8 mouse cellular contexts compared by ENCODE assay signal in the genomic region with DNA sequence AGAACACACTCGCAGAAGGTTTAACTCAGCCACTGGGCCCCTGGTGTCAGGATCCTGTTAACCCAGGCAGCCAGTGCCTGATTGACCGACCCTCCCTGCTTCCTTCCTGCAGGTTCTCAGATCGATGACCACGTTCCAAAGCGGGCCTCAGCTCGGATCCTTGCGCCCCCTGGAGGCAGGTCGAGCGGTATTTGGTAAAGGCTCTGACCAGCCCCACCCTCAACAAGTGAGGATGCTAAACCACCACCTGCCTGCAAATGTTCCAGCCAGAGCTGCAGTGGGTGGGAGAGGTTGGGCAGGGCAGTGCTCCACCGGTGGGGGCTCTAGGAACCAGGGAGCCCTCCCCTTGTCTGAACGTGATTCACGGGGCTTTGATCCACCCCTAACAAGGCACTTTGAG. TPM values are rescaled to one million over a fixed set of nuclear protein-coding genes. Genes with fewer than 3 reads are reported as not detected.
DNase-seq lines count a peak whose midpoint lies in the region; ATAC-seq and TF ChIP-seq lines count a peak whose summit lies in the region.

No protein-coding gene starts in this region.

- WGBS in hindbrain, embryonic 14.5 days: 18% methylated on average over 12 of the region's 12 CpGs

- no peak overlapping the region for H3K9ac ChIP-seq in hindbrain, embryonic 14.5 days

- peaks cover 91% of the 10 kb centered on the region for H3K36me3 ChIP-seq in hindbrain, embryonic 14.5 days (replicated peaks; ENCODE audit: control insufficient read depth, insufficient read depth)

- POLR2A ChIA-PET in Patski (lab: Charles Lee): interaction anchor here (1.1 kb wide), 1 partner anchor 19 kb away, joined by 3 read pairs; a partner anchor contains a TSS

- ATAC-seq in Patski: peak; percentile 19
- peak; percentile 52 for ATAC-seq in hindbrain, embryonic 14.5 days (ENCODE audit: low FRiP score)
- ATAC-seq in megakaryocyte, adult 5-6 weeks (ENCODE audit: poor library complexity, severe bottlenecking): peak; percentile 63

- no peak overlapping the region for H3K4me2 ChIP-seq in hindbrain, embryonic 14.5 days (replicated peaks)

- H3K27ac ChIP-seq in hindbrain, embryonic 14.5 days: no peak overlapping the region

- DNase-seq in Patski (ENCODE audit: low read depth, low spot score): no peak
- peak; percentile 76 for DNase-seq in cerebellum, adult 9-11 months
- peak; percentile 71 to 79 for DNase-seq in frontal cortex, postnatal 36 days (ENCODE audit: low spot score in 2 of 2)
- peak; percentile 79 for DNase-seq in hindbrain, embryonic 14.5 days (ENCODE audit: low spot score)
- peak; percentile 82 to 88 for DNase-seq in left cerebral cortex, adult 18-20 months (ENCODE audit: low spot score in 2 of 2)
- DNase-seq in right cerebral cortex, postnatal 25 days: peak; percentile 63
- peak; percentile 56 to 78 for DNase-seq in urinary bladder, postnatal 36 days (ENCODE audit: low spot score in 2 of 2)

- peaks cover 30% of the 10 kb centered on the region for H3K27me3 ChIP-seq in Patski
- no peaks in the 10 kb centered on the region for H3K27me3 ChIP-seq in hindbrain, embryonic 14.5 days (ENCODE audit: control insufficient read depth, insufficient read depth, low read length)

- H3K4me3 ChIP-seq in hindbrain, embryonic 14.5 days (replicated peaks; ENCODE audit: low read length): no peak overlapping the region

- CTCF ChIA-PET in Patski (lab: Charles Lee): interaction anchor here (1.2 to 5.3 kb wide), 4 partner anchors 22 to 119 kb away, joined by 3 to 27 read pairs (median 16); a partner anchor contains a TSS

- H3K4me1 ChIP-seq in hindbrain, embryonic 14.5 days (replicated peaks; ENCODE audit: control insufficient read depth, insufficient read depth, low read length): no peaks in the 10 kb centered on the region; the same call in 1 of the 2 replicates

- in situ Hi-C loops in Patski (cut with MboI; ENCODE audit: low pct_unique_long_range_greater_than_20kb): no loop called here

- TF ChIP-seq CTCF in Patski (IDR thresholded peaks at IDR 0.05): peak; percentile 89

- no peaks in the 10 kb centered on the region for H3K9me3 ChIP-seq in hindbrain, embryonic 14.5 days (ENCODE audit: control insufficient read depth, low read length)

RNA-seq across cellular contexts. Expression of a gene that starts 18.3 kb away (rescaled TPM):
- polyA plus RNA-seq in Patski (2021): 83.2 TPM
- 124 and 139 TPM in 2 replicates for polyA plus RNA-seq in hindbrain, embryonic 14.5 days (2014; fragmentation: Nextera tagmentation; extraction: Ambion mirVana)
- 100 to 1,000 TPM; 221 to 228 TPM for total RNA-seq in left cerebral cortex, adult 18-20 months (2021)
- total RNA-seq in megakaryocyte, adult 5-6 weeks (2015): 0.25 and 0.98 TPM in 2 replicates
- 0.26 and 0.41 TPM in 2 replicates for total RNA-seq in megakaryocyte, adult 5-6 weeks (2017)

Comparison
In these comparisons a context has a peak if more than half of its experiments do, and no peak if none do; other contexts are left out.
1. RNA of a gene that starts 18.3 kb away (total RNA-seq): 221 to 228 TPM in left cerebral cortex, adult 18-20 months; 0.25 to 0.98 TPM in megakaryocyte, adult 5-6 weeks; every median in the first group is over 100 times any median in the second.
2. Peak in every context shown above with its lines, with median percentiles within 50 percentile points of each other: ATAC-seq.